Mouse (Mus musculus): ENCODE measurements around the gene Pde8b. TPM values are rescaled to one million over a fixed set of nuclear protein-coding genes. Genes with fewer than 3 reads are reported as not detected.

The Pde8b gene
- polyA plus RNA-seq, 1 experiment from 2014 or later = 3.7 TPM

GRCm38 (mm10) chr13:95038200-95038599 lies 211.9 kb downstream of the Pde8b start:
- Histone ChIP-seq H3K9ac (no peak overlapping the region), H3K9me3 (replicated peaks) (no peaks in the 10 kb centered on the region), H3K36me3 (no peaks in the 10 kb centered on the region), H3K4me1 (no peaks in the 10 kb centered on the region), H3K27me3 (no peaks in the 10 kb centered on the region), H3K27ac (replicated peaks) (no peak overlapping the region), H3K4me3 (replicated peaks) (no peak overlapping the region), H3K4me2 (replicated peaks) (no peak overlapping the region)
- WGBS = 70% methylated on average over 4 of the region's 4 CpGs
- no peak for ATAC-seq (ENCODE audit: insufficient number of reproducible peaks, low FRiP score, low TSS enrichment, low read depth)

GRCm38 (mm10) chr13:95034715-95035114 lies 215.4 kb downstream of the Pde8b start:
- H3K4me2 ChIP-seq (replicated peaks) = no peak overlapping the region
- WGBS = 79% methylated on average over 2 of the region's 2 CpGs

GRCm38 (mm10) chr13:95034094-95034493 lies 216.0 kb downstream of the Pde8b start:
- WGBS = 80% methylated on average over 9 of the region's 9 CpGs
- Histone ChIP-seq H3K4me1 (no peaks in the 10 kb centered on the region), H3K4me3 (replicated peaks) (no peak overlapping the region), H3K27me3 (no peaks in the 10 kb centered on the region), H3K27ac (replicated peaks) (no peak overlapping the region), H3K36me3 (no peaks in the 10 kb centered on the region), H3K4me2 (replicated peaks) (no peak overlapping the region), H3K9me3 (replicated peaks) (no peaks in the 10 kb centered on the region), H3K9ac (no peak overlapping the region)
- ATAC-seq (ENCODE audit: insufficient number of reproducible peaks, low FRiP score, low TSS enrichment, low read depth) = no peak

More at GRCm38 (mm10) chr13:95034715-95035114, 215.4 kb downstream of the Pde8b start:
- Histone ChIP-seq H3K9ac (no peak overlapping the region), H3K36me3 (no peaks in the 10 kb centered on the region), H3K27me3 (no peaks in the 10 kb centered on the region), H3K9me3 (replicated peaks) (no peaks in the 10 kb centered on the region), H3K4me3 (replicated peaks) (no peak overlapping the region), H3K27ac (replicated peaks) (no peak overlapping the region), H3K4me1 (no peaks in the 10 kb centered on the region)
- ATAC-seq (ENCODE audit: insufficient number of reproducible peaks, low FRiP score, low TSS enrichment, low read depth) = no peak

DNA sequence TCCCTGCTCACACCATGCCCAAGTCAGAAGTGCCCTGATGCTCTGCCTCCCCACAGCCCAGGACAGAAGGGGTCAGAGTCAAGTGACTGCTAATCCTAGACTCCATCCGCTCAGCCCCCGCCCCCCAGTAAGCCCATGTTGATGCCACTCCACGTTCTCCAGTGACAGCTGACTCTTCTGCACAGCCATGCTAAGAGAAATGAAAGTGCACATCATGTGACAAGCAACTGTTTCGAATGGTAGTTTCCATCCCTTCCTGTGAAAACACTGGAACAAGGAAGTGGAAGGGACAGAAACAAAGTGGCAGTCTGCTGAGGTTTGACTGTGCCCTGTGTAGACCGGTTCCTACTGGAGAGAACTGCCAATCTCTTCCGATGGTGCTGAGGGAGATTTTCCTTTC lies 217.2 kb downstream of the Pde8b start:
- no peak overlapping the region for H3K27ac ChIP-seq (replicated peaks)
- H3K4me3 ChIP-seq (replicated peaks) = no peak overlapping the region
- no peak for ATAC-seq (ENCODE audit: insufficient number of reproducible peaks, low FRiP score, low TSS enrichment, low read depth)
- no peak overlapping the region for H3K4me2 ChIP-seq (replicated peaks)
- no peaks in the 10 kb centered on the region for H3K36me3 ChIP-seq
- H3K9ac ChIP-seq = no peak overlapping the region
- no peaks in the 10 kb centered on the region for H3K4me1 ChIP-seq
- no peaks in the 10 kb centered on the region for H3K9me3 ChIP-seq (replicated peaks)
- no peaks in the 10 kb centered on the region for H3K27me3 ChIP-seq
- 70% methylated on average over 6 of the region's 6 CpGs for WGBS

DNA sequence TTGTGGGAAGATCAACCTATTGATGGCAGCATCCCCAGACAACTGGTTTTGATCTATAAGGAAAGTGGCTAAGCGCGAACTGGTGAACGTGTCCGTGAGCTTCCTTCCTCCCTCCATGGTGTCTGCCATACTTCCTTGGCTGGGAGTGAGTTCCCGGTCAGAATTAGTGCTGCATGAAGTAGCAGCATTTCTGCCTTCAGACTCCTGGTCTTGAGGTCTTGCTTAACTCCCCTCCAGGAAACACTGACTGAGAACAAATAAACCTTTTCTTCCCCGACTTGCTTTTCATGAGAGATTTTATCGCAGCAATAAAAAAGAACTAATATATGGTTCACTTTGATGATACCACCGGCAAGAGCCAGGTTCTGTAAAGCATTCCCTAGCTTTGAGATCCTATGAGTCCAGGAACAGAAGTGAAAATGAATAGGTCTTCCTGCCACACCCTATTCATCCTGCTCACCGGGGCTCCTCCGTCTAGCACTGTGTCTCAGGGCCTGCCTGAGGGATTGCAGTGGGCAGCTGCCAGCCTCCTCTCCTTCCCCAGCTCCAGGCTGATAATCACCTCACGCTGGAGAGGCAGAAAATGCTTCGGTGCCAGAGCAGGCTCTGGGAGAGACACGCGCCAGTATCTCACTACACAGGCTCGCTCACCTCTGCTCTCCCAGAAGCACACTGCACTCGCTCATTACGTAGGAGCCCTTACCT lies 217.9 kb downstream of the Pde8b start:
- H3K4me2 ChIP-seq (replicated peaks) = no peak overlapping the region
- no peak for ATAC-seq (ENCODE audit: insufficient number of reproducible peaks, low FRiP score, low TSS enrichment, low read depth)

GRCm38 (mm10) chr13:95030828-95031227 lies 219.3 kb downstream of the Pde8b start:
- Histone ChIP-seq H3K9me3 (replicated peaks) (no peaks in the 10 kb centered on the region), H3K27ac (replicated peaks) (no peak overlapping the region), H3K4me3 (replicated peaks) (no peak overlapping the region), H3K9ac (no peak overlapping the region), H3K4me1 (no peaks in the 10 kb centered on the region), H3K4me2 (replicated peaks) (no peak overlapping the region), H3K36me3 (0 out of 2 replicates have a peak, but pooled peaks cover 3% of the 10 kb centered on the region), H3K27me3 (no peaks in the 10 kb centered on the region)
- ATAC-seq (ENCODE audit: insufficient number of reproducible peaks, low FRiP score, low TSS enrichment, low read depth) = no peak
- WGBS = 78% methylated on average over 6 of the region's 6 CpGs

More for the DNA sequence above, 217.9 kb downstream of the Pde8b start:
- no peaks in the 10 kb centered on the region for H3K27me3 ChIP-seq
- 68% methylated on average over 17 of the region's 17 CpGs for WGBS
- 0 out of 2 replicates have a peak, but pooled peaks cover under 1% of the 10 kb centered on the region for H3K36me3 ChIP-seq
- no peaks in the 10 kb centered on the region for H3K9me3 ChIP-seq (replicated peaks)
- no peak overlapping the region for H3K4me3 ChIP-seq (replicated peaks)
- no peak overlapping the region for H3K27ac ChIP-seq (replicated peaks)
- H3K4me1 ChIP-seq = no peaks in the 10 kb centered on the region
- no peak overlapping the region for H3K9ac ChIP-seq

DNA sequence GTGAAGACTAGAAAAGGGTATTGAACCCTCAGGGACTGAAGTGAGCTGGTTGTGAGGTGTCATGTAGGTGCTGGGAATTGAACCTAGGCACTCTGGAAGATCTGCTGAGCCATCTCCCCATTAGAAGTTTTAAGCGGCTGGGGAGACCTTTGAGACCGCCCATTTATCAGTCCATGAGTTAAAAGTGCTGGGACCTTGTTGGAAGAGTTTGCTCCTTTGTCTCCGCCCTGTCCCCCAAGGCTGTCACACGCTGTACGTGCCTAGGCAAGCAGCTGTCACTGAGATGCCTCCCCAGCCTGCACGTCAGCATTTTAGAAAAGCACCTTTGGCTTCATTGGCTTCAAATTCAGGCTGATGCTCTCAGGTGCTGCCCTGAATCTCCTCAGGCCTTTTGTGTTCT lies 229.9 kb downstream of the Pde8b start:
- Histone ChIP-seq H3K4me1 (no peaks in the 10 kb centered on the region), H3K4me2 (replicated peaks) (no peak overlapping the region), H3K27me3 (no peaks in the 10 kb centered on the region), H3K27ac (replicated peaks) (no peak overlapping the region), H3K9me3 (replicated peaks) (no peaks in the 10 kb centered on the region), H3K9ac (no peak overlapping the region), H3K4me3 (replicated peaks) (no peak overlapping the region), H3K36me3 (peaks cover 26% of the 10 kb centered on the region)
- no peak for ATAC-seq (ENCODE audit: insufficient number of reproducible peaks, low FRiP score, low TSS enrichment, low read depth)
- WGBS = 67% methylated on average over 6 of the region's 6 CpGs

- no peak overlapping the region for H3K4me2 ChIP-seq (replicated peaks)
- H3K9me3 ChIP-seq (replicated peaks) = no peaks in the 10 kb centered on the region
- ATAC-seq (ENCODE audit: insufficient number of reproducible peaks, low FRiP score, low TSS enrichment, low read depth) = no peak
- H3K4me1 ChIP-seq = no peaks in the 10 kb centered on the region
- no peak overlapping the region for H3K9ac ChIP-seq
- 69% methylated on average over 6 of the region's 6 CpGs for WGBS
- H3K36me3 ChIP-seq = peaks cover 26% of the 10 kb centered on the region
- H3K27me3 ChIP-seq = no peaks in the 10 kb centered on the region
- no peak overlapping the region for H3K27ac ChIP-seq (replicated peaks)
- H3K4me3 ChIP-seq (replicated peaks) = no peak overlapping the region
These were observed 230.8 kb downstream of the Pde8b start for GRCm38 (mm10) chr13:95019345-95019744.

DNA sequence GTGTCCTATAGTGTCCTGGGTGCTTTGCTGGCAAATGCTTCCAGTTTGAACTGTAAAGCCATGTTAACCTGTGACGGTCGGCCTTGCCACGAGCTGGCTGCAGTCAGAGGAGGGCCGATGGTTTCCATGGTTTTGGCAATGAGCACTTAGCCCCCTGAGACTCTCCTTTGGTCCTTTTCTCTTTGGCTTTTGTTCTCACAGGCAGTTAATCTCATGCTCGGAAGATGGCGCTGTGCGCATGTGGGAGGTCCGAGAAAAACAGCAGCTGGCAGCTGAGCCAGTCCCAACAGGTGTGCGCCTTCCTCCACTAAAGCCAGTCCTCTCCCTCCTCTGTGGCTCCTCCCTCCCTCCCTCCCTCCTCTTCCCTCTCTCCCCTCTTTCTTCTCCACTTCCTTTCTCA lies 232.2 kb downstream of the Pde8b start:
- Histone ChIP-seq H3K9ac (no peak overlapping the region), H3K4me3 (replicated peaks) (no peak overlapping the region), H3K27me3 (no peaks in the 10 kb centered on the region), H3K36me3 (peaks cover 26% of the 10 kb centered on the region), H3K9me3 (replicated peaks) (no peaks in the 10 kb centered on the region), H3K4me1 (no peaks in the 10 kb centered on the region), H3K27ac (replicated peaks) (no peak overlapping the region), H3K4me2 (replicated peaks) (no peak overlapping the region)
- peak; percentile 77 for ATAC-seq (ENCODE audit: insufficient number of reproducible peaks, low FRiP score, low TSS enrichment, low read depth)
- WGBS = 4% methylated on average over 9 of the region's 9 CpGs

- WGBS = 90% methylated on average over 6 of the region's 6 CpGs
- Histone ChIP-seq H3K4me1 (no peaks in the 10 kb centered on the region), H3K27ac (replicated peaks) (no peak overlapping the region), H3K9ac (no peak overlapping the region), H3K9me3 (replicated peaks) (no peaks in the 10 kb centered on the region), H3K4me3 (replicated peaks) (no peak overlapping the region), H3K4me2 (replicated peaks) (no peak overlapping the region), H3K27me3 (no peaks in the 10 kb centered on the region), H3K36me3 (peaks cover 20% of the 10 kb centered on the region)
- no peak for ATAC-seq (ENCODE audit: insufficient number of reproducible peaks, low FRiP score, low TSS enrichment, low read depth)
These were observed 232.9 kb downstream of the Pde8b start for GRCm38 (mm10) chr13:95017278-95017677.

GRCm38 (mm10) chr13:95011546-95012257 lies 238.4 kb downstream of the Pde8b start:
- WGBS = 82% methylated on average over 7 of the region's 7 CpGs
- Histone ChIP-seq H3K27me3 (no peaks in the 10 kb centered on the region), H3K27ac (replicated peaks) (no peak overlapping the region), H3K4me2 (replicated peaks) (no peak overlapping the region), H3K9me3 (replicated peaks) (no peaks in the 10 kb centered on the region), H3K4me1 (no peaks in the 10 kb centered on the region), H3K36me3 (0 out of 2 replicates have a peak, but pooled peaks cover 6% of the 10 kb centered on the region), H3K4me3 (replicated peaks) (no peak overlapping the region), H3K9ac (no peak overlapping the region)
- no peak for ATAC-seq (ENCODE audit: insufficient number of reproducible peaks, low FRiP score, low TSS enrichment, low read depth)

Data from embryonic facial prominence, embryonic 15.5 days (tissue).